Mouse (Mus musculus): ENCODE data around the gene Olfr344.

Gene Olfr344

GRCm38 (mm10) chr2:36566362-36566761 is at the start of gene Olfr344:
Gene Olfr344, plus strand, starts transcription at chr2:36566662.
- DNase-seq (ENCODE audit: low spot score in 2 of 2): no peak

DNA sequence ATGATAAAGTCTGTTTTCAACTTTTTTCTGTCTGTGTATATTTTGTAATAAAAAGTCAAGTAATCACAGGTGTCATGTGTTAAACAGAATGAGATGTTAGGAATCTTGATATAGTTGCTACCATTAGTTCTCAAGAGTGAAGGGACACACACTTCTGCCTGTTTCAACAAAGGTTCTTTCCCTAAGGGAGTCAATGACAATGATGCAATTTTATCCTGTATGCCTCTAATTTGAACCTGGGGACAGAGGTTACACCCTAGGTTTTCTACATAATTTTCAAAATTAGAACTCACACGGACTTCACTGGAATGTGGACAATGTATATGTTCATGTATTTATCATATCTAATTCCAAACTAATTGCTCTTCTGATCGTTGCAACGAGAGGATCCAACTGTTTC is 41.8 kb upstream of the Olfr344 start, which contains the start of gene Olfr342:
Gene Olfr342 (plus strand): TSS at position 301 of the 400 bp plus-strand sequence.
- no peak for DNase-seq (ENCODE audit: low spot score in 2 of 2)

DNA sequence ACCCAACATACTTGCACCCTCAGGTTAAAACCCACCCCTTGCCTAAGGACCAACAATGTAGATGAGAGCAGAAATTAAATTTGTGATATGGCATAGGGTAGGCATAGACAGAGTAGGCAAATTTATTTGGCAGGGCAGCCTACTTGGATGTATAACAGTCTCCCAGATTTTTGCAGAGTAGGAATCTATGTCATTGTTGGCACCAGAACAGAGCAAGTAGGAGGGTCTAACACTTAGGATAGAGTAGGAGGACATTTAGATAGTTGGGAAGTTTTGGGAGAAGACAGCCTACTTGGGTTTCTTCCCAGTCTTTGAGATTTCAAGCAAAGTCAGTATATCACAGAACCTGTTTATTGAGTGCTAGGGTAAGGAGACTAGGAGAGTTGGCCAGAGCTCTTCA is 1.3 kb upstream of the Olfr344 start:
- DNase-seq (ENCODE audit: low spot score in 2 of 2): no peak

DNA sequence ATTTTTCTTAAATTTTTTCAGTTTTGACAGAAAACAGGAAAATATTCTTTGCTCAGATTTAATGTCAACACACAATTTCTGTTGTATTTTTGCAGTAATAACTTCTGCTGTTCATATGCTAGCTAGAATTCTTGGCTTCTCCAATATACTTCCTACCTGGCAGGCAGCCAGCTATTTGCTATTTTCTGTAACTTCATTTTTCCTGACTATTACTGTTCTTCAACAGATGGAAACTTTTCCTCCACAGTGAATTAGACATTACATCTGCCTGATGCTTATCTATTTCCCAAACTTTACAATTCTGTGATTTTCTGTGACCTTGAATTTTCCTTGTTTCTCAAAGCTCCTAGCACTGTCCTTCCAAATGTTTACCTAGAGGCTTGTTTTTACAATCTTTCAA is 560 bp downstream of the Olfr344 start:
- DNase-seq (ENCODE audit: low spot score in 2 of 2): no peak

DNA sequence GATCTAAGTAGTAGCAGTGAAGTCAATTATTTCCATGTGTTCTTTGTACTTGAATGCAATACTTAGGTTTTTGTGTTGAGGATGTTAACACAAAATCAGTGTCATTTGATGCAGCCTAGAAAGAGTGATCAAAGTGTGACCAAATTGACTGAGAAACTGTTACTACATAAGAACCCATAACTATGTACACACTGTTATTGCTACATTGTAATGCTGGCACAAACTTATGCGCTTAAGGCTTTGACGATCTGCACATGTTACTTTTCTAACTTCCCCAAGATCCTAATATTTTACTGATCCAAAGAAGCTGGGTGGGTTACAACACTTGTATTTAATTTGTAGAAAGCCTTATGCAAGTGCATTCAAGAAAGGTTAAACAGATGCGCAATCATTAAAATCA is 1.4 kb downstream of the Olfr344 start:
- DNase-seq (ENCODE audit: low spot score in 2 of 2): no peak
